Mouse (Mus musculus): ENCODE data around the gene Ctnna3.

GRCm38 (mm10) chr10:63402731-63403504 lies 27.0 kb upstream of the Ctnna3 start:
- no peak for TF ChIP-seq POLR2A (IDR thresholded peaks at IDR 0.05; ENCODE audit: extremely low read depth, insufficient read depth, low read length)
- no peak for TF ChIP-seq CTCF (IDR thresholded peaks at IDR 0.05; ENCODE audit: extremely low read depth, insufficient read depth, low read length)
